Mouse (Mus musculus) heart, postnatal 0 days (tissue): Measurements from ENCODE around the gene Poc1b.

ENCODE experiments used
- CTCF ChIP-seq: IDR thresholded peaks from 2 replicates; pipeline ENCODE4 v1.5.1; 2016; ENCODE audit warnings: antibody characterized with exemption, control low read depth, low read depth
- EP300 ChIP-seq: IDR thresholded peaks from 2 replicates; pipeline ENCODE4 v1.6.1; 2016; ENCODE audit warnings: antibody characterized with exemption, low read depth

- no peak for TF ChIP-seq CTCF
- no peak for TF ChIP-seq EP300
These were observed 70.1 kb downstream of the Poc1b start for GRCm38 (mm10) chr10:99176911-99177310.
